Mouse (Mus musculus) lung, postnatal 4 days (tissue): ENCODE data around the gene Fbxw18.
"Not testable (repeated sequence)": the region's sequence is repeated elsewhere in the genome, so short reads cannot be mapped to it uniquely, and the experiment has no call there.

Experiments used
- DNase-seq, 2 experiments: peaks; one replicate each; pipeline ENCODE4 v3.0.0; 2021

The Fbxw18 gene

GRCm38 (mm10) chr9:109702600-109702999 is at the start of gene Fbxw18:
Gene Fbxw18 (minus strand): TSS chr9:109702700.
- DNase-seq, result not testable (repeated sequence)

- not testable (repeated sequence) for DNase-seq
Measured at GRCm38 (mm10) chr9:109745989-109746388, 43.5 kb upstream of the Fbxw18 start, which contains the start of gene Fbxw26. Gene Fbxw26 (minus strand): TSS chr9:109746089.

GRCm38 (mm10) chr9:109685299-109685698 is 17.2 kb downstream of the Fbxw18 start:
- DNase-seq, result peak in 1 of 2 experiments; percentile 41

- not testable (repeated sequence) for DNase-seq
Measured at GRCm38 (mm10) chr9:109664552-109664951, 37.9 kb downstream of the Fbxw18 start, which contains the start of gene Fbxw25. Gene Fbxw25 (minus strand): TSS chr9:109664652.
